Mouse (Mus musculus) retina, embryonic 14.5 days (tissue): ENCODE measurements around the gene Stpg4.

Experiments used
- DNase-seq: peaks from one replicate; pipeline ENCODE4 v3.0.0-alpha.2; 2015; ENCODE audit warnings: low spot score

Gene Stpg4

GRCm38 (mm10) chr17:87350471-87351240 lies 76.9 kb downstream of the Stpg4 start:
- DNase-seq: no peak

- DNase-seq: no peak
Measured at GRCm38 (mm10) chr17:87349575-87349974, 78.0 kb downstream of the Stpg4 start.

- no peak for DNase-seq
Measured at GRCm38 (mm10) chr17:87349069-87349468, 78.5 kb downstream of the Stpg4 start.

GRCm38 (mm10) chr17:87348353-87348752 lies 79.2 kb downstream of the Stpg4 start:
- no peak for DNase-seq

GRCm38 (mm10) chr17:87345252-87345593 lies 82.3 kb downstream of the Stpg4 start:
- no peak for DNase-seq

GRCm38 (mm10) chr17:87344441-87345251 lies 82.9 kb downstream of the Stpg4 start:
- no peak for DNase-seq

GRCm38 (mm10) chr17:87343060-87343703 lies 84.4 kb downstream of the Stpg4 start:
- DNase-seq: no peak
